Mouse (Mus musculus): ENCODE results near the gene Chd8.
A peak's percentile ranks its signal among the peaks of the same experiment; 100 is the strongest.

Chd8 gene

GRCm38 (mm10) chr14:52257484-52258213, at the start of gene Chd8:
Gene Chd8 (minus strand): TSS chr14:52257780.
- peak; percentile 87; the same call in 1 of the 2 replicates for TF ChIP-seq GATA4 (IDR thresholded peaks at IDR 0.05; ENCODE audit: insufficient replicate concordance, low read length)

- no peak for TF ChIP-seq GATA4 (IDR thresholded peaks at IDR 0.05; ENCODE audit: insufficient replicate concordance, low read length)
Observed at GRCm38 (mm10) chr14:52306100-52306499, 48.5 kb upstream of the Chd8 start.

- TF ChIP-seq GATA4 (IDR thresholded peaks at IDR 0.05; ENCODE audit: insufficient replicate concordance, low read length), result 0 out of 2 replicates have a peak, but pooled peaks have one; percentile 11
Observed at GRCm38 (mm10) chr14:52304644-52305271, 47.2 kb upstream of the Chd8 start, which contains the start of gene Mettl3. Gene Mettl3 (minus strand): TSS chr14:52305128.

GRCm38 (mm10) chr14:52295558-52296264, 38.1 kb upstream of the Chd8 start:
- TF ChIP-seq GATA4 (IDR thresholded peaks at IDR 0.05; ENCODE audit: insufficient replicate concordance, low read length), result no peak

- no peak for TF ChIP-seq GATA4 (IDR thresholded peaks at IDR 0.05; ENCODE audit: insufficient replicate concordance, low read length)
Observed at GRCm38 (mm10) chr14:52284191-52284590, 26.6 kb upstream of the Chd8 start.

GRCm38 (mm10) chr14:52283629-52284028, 26.0 kb upstream of the Chd8 start:
- TF ChIP-seq GATA4 (IDR thresholded peaks at IDR 0.05; ENCODE audit: insufficient replicate concordance, low read length), result no peak

- TF ChIP-seq GATA4 (IDR thresholded peaks at IDR 0.05; ENCODE audit: insufficient replicate concordance, low read length), result no peak
Observed at GRCm38 (mm10) chr14:52279747-52280120, 22.2 kb upstream of the Chd8 start.

GRCm38 (mm10) chr14:52278932-52279746, 21.6 kb upstream of the Chd8 start, which contains the start of the genes Tox4 and Rab2b:
Gene Tox4 (plus strand): TSS chr14:52279146.
Gene Rab2b (minus strand): TSS chr14:52279545.
- peak; percentile 51; the same call in 1 of the 2 replicates for TF ChIP-seq GATA4 (IDR thresholded peaks at IDR 0.05; ENCODE audit: insufficient replicate concordance, low read length)

- no peak for TF ChIP-seq GATA4 (IDR thresholded peaks at IDR 0.05; ENCODE audit: insufficient replicate concordance, low read length)
Observed at GRCm38 (mm10) chr14:52277210-52277609, 19.6 kb upstream of the Chd8 start.

GRCm38 (mm10) chr14:52272781-52273180, 15.2 kb upstream of the Chd8 start:
- no peak for TF ChIP-seq GATA4 (IDR thresholded peaks at IDR 0.05; ENCODE audit: insufficient replicate concordance, low read length)

- no peak for TF ChIP-seq GATA4 (IDR thresholded peaks at IDR 0.05; ENCODE audit: insufficient replicate concordance, low read length)
Observed at GRCm38 (mm10) chr14:52256311-52257175, 1.0 kb downstream of the Chd8 start.

GRCm38 (mm10) chr14:52246129-52246528, 11.5 kb downstream of the Chd8 start:
- TF ChIP-seq GATA4 (IDR thresholded peaks at IDR 0.05; ENCODE audit: insufficient replicate concordance, low read length), result no peak

GRCm38 (mm10) chr14:52244690-52245042, 12.9 kb downstream of the Chd8 start:
- no peak for TF ChIP-seq GATA4 (IDR thresholded peaks at IDR 0.05; ENCODE audit: insufficient replicate concordance, low read length)

Measured in liver, adult (tissue).